Mouse (Mus musculus) ovary, postnatal 14 days (tissue): ENCODE results near the gene Tas2r102.

Experiments
- DNase-seq: peaks from one replicate; pipeline ENCODE4 v3.0.0; 2022; ENCODE audit warnings: low spot score

Gene Tas2r102

DNA sequence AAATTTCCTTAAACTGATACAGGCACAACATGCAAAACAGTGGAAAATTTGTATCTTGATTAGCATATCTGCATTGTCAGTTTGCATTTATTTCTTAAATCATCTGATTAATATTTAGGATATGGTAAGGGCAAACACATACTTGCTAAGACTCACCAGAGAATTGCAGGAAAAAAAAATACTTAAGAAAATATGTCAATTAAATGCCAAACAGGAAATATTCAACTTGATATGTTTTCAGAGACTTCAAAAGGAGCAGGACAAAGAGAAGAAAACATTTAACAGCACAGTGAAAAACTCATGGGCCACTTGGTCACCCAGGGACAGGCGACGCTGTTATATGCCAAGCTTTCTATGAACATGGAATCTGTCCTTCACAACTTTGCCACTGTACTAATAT is at the start of gene Tas2r102:
Gene Tas2r102, plus strand, starts transcription at position 301 of the 400 bp plus-strand sequence.
- DNase-seq, result no peak

DNA sequence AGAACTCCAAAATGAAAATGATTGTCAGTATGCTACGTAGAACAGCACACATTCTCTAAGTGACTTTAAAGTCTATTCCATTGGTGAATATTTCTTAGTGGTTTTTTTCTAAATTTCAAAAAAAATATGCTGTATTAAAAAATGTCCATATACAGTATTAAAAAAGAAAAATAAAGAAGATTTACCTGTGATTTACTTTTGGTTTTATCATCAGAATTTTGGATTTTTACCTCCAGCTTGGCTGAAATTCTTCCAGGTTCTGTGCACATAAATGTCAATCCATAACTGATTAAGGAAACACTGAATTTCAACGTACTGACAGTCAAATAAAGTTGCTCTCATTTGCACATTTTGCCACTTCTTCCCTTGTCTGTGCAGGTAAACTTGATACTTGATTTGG is 24.0 kb upstream of the Tas2r102 start, which contains the start of gene Tas2r115:
Gene Tas2r115, minus strand, starts transcription at position 101 of the 400 bp plus-strand sequence.
- DNase-seq, result no peak

- DNase-seq, result no peak
Observed at GRCm38 (mm10) chr6:132750206-132750605, 11.7 kb upstream of the Tas2r102 start.

GRCm38 (mm10) chr6:132754430-132754829 is 7.5 kb upstream of the Tas2r102 start, which contains the start of gene Tas2r124:
Gene Tas2r124 (plus strand): TSS chr6:132754730.
- DNase-seq, result no peak

GRCm38 (mm10) chr6:132778062-132778461 is 16.1 kb downstream of the Tas2r102 start, which contains the start of gene Tas2r136:
Gene Tas2r136 (minus strand): TSS chr6:132778162.
- DNase-seq, result no peak

- no peak for DNase-seq
Observed at GRCm38 (mm10) chr6:132795393-132795792, 33.5 kb downstream of the Tas2r102 start.

GRCm38 (mm10) chr6:132802518-132802917 is 40.6 kb downstream of the Tas2r102 start, which contains the start of gene Tas2r117:
Gene Tas2r117 (plus strand): TSS chr6:132802818.
- no peak for DNase-seq
